Mouse (Mus musculus): Measurements from ENCODE around the gene Zfp987.
"Not testable (repeated sequence)": the region's sequence is repeated elsewhere in the genome, so short reads cannot be mapped to it uniquely, and the experiment has no call there.

Zfp987 gene

GRCm38 (mm10) chr4:146173378-146174226 is 76.5 kb downstream of the Zfp987 start:
- not testable (repeated sequence) for DNase-seq (ENCODE audit: low read depth)

Data from naive thymus-derived CD4-positive, alpha-beta T cell, adult 2 months (primary cell).